Mouse (Mus musculus) kidney, embryonic 14.5 days (tissue): ENCODE data around the gene Mif4gd. TPM values are rescaled to one million over a fixed set of nuclear protein-coding genes. Genes with fewer than 3 reads are reported as not detected.

Experiments
- ATAC-seq: fragments of 200-750 bp; cut with Nextera tagmentation; 2 replicates; pipeline ENCODE4 v1.8.0; 2017; ENCODE audit warnings: moderate number of reproducible peaks, mild to moderate bottlenecking, moderate TSS enrichment, moderate library complexity; ENCODE audit not compliant: low FRiP score, low TSS enrichment
- H3K27ac ChIP-seq: fragments of 300-500 bp; sonication (generic); 2 replicates; pipeline ENCODE4 v1.5.1; 2014; ENCODE audit warnings: low read depth, mild to moderate bottlenecking, low read length, moderate library complexity, mixed read lengths
- H3K27me3 ChIP-seq: fragments of 300-500 bp; sonication (generic); 2 replicates; pipeline ENCODE4 v1.6.1; 2014; ENCODE audit warnings: mild to moderate bottlenecking, low read length; ENCODE audit not compliant: control insufficient read depth, insufficient read depth
- H3K36me3 ChIP-seq: fragments of 300-500 bp; sonication (generic); 2 replicates; pipeline ENCODE4 v1.6.1; 2014; ENCODE audit warnings: low read length, mixed read lengths; ENCODE audit not compliant: control insufficient read depth, insufficient read depth
- H3K4me1 ChIP-seq: fragments of 300-500 bp; sonication (generic); 2 replicates; pipeline ENCODE4 v1.6.1; 2014; ENCODE audit warnings: low read length, mixed read lengths; ENCODE audit not compliant: control insufficient read depth, insufficient read depth
- H3K4me2 ChIP-seq: fragments of 300-500 bp; sonication (generic); replicated peaks from 2 replicates; pipeline ENCODE4 v1.6.1; 2014; ENCODE audit warnings: low read depth, mild to moderate bottlenecking, low read length
- H3K4me3 ChIP-seq: fragments of 300-500 bp; sonication (generic); 2 replicates; pipeline ENCODE4 v1.5.1; 2014; ENCODE audit warnings: mild to moderate bottlenecking, low read length
- H3K9ac ChIP-seq: fragments of 300-500 bp; sonication (generic); 2 replicates; pipeline ENCODE4 v1.6.1; 2014; ENCODE audit warnings: low read depth, mild to moderate bottlenecking, low read length, moderate library complexity
- H3K9me3 ChIP-seq: fragments of 300-500 bp; sonication (generic); 2 replicates; pipeline ENCODE4 v1.6.1; 2016; ENCODE audit warnings: low read length; ENCODE audit not compliant: control insufficient read depth
- WGBS: fragments of 180-500 bp; shearing (Covaris S2); extraction: QIAGEN DNeasy Blood & Tissue Kit; methylation state at CpG from one replicate; pipeline ENCODE4 v1.1.7; 2014; 5-methylcytosine and 5-hydroxymethylcytosine counted together
- polyA plus RNA-seq: library from polyadenylated mRNA; unstranded; fragments of >200 nt; fragmentation: Nextera tagmentation; extraction: Ambion mirVana; gene quantifications from 2 replicates; pipeline ENCODE4 v1.2.1, GENCODE M21; 2014

Mif4gd gene
- polyA plus RNA-seq, 1 experiment from 2014 or later: 33.3 TPM

DNA sequence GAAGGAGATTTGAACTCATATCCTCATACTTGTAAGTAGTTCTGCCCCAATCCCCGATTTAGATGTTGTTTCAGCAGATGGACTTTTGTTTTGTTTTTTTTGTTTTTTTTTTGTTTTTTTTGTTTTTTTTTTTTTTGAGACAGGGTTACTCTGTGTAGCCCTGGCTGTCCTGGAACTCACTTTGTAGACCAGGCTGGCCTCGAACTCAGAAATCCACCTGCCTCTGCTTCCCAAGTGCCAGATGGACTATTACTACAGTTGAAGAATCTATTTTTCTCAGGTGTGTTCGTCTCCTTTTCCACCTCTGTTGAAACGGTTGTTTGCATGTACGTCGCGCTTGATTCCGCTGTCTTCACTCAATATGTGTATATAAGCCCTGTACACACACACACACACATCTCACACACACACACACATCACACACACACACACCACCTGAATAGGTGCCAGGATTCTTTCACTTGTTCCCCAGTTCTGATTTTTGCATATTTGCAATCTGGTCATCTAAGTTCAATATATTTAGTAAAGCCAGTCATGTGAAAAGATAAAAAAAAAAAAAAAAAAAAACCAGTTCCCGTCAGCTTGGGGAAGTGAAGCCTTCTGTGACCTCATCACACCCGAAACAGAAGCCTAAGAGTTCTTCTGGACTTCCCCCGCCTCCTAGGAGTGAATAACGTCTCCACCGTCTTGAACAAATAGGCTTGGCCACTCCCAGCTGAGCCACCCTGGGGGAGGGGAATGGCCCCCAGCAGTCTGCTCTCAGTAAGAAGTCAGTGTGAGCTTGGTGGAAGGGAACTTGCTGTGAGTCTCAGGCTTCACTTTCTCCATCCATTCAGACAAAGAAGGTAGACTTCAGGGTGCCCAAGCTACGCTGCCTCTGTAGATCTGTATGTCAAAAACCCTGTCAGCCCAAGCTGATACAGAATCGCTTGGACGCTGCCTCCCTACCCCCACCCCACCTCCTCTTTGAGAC lies 18.0 kb upstream of the Mif4gd start:
- Histone ChIP-seq H3K27me3 (no peaks in the 10 kb centered on the region), H3K4me2 (no peak overlapping the region), H3K9ac (no peak overlapping the region), H3K36me3 (no peaks in the 10 kb centered on the region), H3K9me3 (no peaks in the 10 kb centered on the region), H3K4me3 (no peak overlapping the region), H3K4me1 (peaks cover 2% of the 10 kb centered on the region; the same call in 1 of the 2 replicates), H3K27ac (no peak overlapping the region)
- ATAC-seq: no peak
- WGBS: 51% methylated on average over 16 of the region's 16 CpGs

DNA sequence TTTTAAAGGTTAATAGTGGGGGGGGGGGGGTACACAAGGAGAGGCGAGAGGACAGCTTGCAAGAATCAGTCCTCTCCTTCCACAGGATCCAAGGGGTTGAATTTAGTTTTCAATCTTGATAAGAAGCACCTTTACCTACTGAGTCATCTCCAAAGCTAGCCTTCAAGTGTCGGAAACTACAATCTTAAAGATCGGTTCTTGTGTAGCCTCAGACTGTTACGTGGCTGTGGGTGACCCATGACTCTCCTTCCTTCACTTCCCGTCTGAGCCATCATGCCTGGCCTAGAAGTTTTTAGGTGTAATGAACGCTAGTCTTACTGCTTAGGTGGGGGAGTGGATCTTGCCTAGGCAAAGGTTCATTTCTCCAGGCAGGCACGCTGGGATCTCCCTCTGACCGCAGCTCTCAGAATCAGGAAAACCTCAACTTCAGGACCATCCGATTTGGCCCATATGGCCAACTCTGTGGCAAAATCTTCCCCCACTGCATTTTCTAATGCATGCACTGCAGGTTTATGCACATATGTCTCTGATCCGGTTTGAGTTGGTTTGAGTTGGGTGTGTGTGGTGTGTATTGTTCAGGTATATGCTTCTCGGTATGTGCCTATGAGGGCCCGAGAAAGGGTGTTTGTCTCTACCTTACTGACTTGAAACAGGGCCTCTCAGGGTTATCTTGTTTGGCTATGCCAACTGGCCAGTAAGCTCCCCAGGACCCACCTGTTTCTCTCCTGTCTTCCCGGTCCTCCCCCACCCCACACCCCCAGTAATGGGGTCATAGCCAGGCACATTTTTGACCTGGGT lies 17.2 kb upstream of the Mif4gd start:
- H3K9ac ChIP-seq: no peak overlapping the region
- H3K4me3 ChIP-seq: no peak overlapping the region
- H3K4me2 ChIP-seq: no peak overlapping the region
- H3K36me3 ChIP-seq: no peaks in the 10 kb centered on the region
- ATAC-seq: no peak
- H3K27ac ChIP-seq: no peak overlapping the region
- no peaks in the 10 kb centered on the region for H3K9me3 ChIP-seq
- no peaks in the 10 kb centered on the region for H3K27me3 ChIP-seq
- WGBS: 85% methylated on average over 13 of the region's 13 CpGs
- H3K4me1 ChIP-seq: peaks cover 8% of the 10 kb centered on the region

DNA sequence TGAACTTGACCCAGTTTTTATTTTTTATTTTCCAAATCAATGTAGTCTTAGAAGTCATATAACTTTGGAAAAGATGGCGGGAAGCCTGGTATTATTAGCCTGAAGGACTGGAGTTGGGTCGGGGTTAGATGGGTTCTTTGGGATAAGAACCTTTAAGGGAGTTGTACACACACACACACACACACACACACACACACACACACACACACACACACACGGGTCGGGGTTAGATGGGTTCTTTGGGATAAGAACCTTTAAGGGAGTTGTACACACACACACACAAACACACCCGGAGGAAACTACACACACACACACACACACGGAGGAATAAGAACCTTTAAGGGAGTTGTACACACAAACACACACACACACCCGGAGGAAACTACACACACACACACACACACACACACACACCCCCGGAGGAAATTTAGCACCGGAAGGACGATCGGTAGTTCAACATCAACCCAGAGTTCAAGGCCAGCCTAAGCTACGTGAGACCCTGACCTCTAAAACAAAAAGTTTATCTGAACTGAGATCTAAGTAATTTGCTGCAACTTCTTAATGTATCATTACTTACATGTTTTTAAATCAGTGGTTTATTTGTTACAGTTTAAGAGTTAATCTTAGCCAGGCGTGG lies 15.8 kb upstream of the Mif4gd start:
- H3K27me3 ChIP-seq: no peaks in the 10 kb centered on the region
- peak overlapping the region; percentile 45; the same call in 1 of the 2 replicates for H3K9ac ChIP-seq
- no peaks in the 10 kb centered on the region for H3K9me3 ChIP-seq
- no peak overlapping the region for H3K27ac ChIP-seq
- ATAC-seq: peak; percentile 8
- peak overlapping the region; percentile 83 for H3K4me3 ChIP-seq
- 0 out of 2 replicates have a peak, but pooled peaks cover 3% of the 10 kb centered on the region for H3K36me3 ChIP-seq
- WGBS: 53% methylated on average over 13 of the region's 13 CpGs
- H3K4me2 ChIP-seq: peak overlapping the region; percentile 34
- H3K4me1 ChIP-seq: peaks cover 8% of the 10 kb centered on the region

DNA sequence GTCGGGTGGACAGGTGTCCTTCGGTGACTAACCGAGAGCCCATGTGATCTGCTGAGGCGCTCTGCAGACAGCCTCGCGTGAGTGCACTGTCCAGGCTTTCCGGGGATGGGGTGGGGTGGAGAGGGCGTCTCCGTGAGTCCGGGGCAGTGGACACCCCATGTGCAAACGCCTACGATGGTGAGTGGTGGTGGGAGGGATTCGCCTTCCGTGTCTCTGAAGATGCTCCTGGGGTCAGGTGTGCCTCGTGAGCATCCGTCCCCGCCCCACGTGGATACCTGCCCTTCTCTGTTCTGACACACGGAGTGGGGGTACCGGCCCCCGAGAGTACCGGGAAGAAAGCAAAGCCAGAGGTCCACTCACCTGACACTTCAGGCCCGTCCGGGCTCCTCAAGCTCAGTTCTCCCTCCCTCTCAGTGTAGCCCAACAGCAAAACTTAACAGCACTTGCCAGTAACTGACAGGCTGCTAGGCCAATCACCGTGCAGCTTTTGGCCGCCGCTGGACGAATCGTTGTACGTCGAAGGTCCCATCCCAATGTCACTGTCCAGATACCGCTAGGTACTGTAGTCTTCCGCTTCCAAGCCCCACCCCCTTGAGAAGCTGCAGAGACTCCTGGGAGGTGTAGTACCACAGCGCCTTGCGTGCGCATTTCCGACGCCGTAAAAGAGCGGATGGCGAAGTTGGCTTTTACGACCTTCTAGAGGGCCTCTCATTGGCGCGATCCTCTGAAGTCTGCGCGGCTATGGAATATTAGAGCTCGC lies 15.1 kb upstream of the Mif4gd start, which contains the start of gene Slc25a19:
Gene Slc25a19 (minus strand): TSS at position 591 of the 760 bp plus-strand sequence.
- ATAC-seq: peak; percentile 98
- whole genome bisulfite sequencing: under 1% methylated on average over 47 of the region's 47 CpGs
- peak within 1 kb of the TSS; percentile 93 for H3K4me2 ChIP-seq
- H3K27me3 ChIP-seq: no peaks in the 10 kb centered on the region
- peaks cover 8% of the 10 kb centered on the region for H3K4me1 ChIP-seq
- H3K27ac ChIP-seq: no peak within 1 kb of the TSS
- peak within 1 kb of the TSS; percentile 83 for H3K4me3 ChIP-seq
- H3K36me3 ChIP-seq: peaks cover 8% of the 10 kb centered on the region; the same call in 1 of the 2 replicates
- H3K9ac ChIP-seq: peak within 1 kb of the TSS; percentile 74
- H3K9me3 ChIP-seq: no peaks in the 10 kb centered on the region

DNA sequence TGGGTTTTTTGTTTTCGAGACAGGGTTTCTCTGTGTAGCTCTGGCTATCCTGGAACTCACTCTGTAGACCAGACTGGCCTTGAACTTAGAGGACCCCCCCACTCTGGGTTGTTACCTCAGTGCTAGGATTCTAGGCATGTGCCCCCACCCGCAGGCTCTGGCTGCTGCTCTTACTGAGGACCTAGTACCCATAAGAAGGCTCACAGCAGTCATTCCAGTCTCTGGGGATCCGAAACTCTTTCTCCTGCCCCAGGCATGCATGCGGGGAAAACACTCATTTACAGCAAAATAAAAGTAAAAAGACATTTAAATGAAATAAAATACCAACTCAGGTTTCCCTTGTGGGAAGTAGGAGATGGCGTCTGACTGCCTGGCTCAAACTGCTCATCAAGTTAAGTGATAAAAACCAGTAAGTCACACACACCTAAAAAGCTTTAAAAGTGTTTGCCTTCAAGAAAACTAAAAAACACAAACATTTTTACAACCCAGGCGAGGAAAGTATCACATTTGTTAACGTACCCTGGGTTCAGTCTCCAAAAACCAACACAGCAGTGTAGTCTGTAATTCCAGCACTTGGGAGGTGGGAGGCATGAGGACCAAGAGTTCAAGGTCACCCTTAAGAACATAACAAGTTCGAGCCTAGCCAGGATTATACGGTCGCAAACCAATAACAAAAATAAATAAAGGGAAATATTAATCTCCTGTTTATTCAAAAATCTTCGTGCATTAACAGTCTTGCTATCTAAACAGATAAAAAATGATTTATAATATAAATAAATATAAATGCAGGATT lies 14.3 kb upstream of the Mif4gd start:
- H3K9me3 ChIP-seq: no peaks in the 10 kb centered on the region
- H3K36me3 ChIP-seq: peaks cover 17% of the 10 kb centered on the region
- no peaks in the 10 kb centered on the region for H3K27me3 ChIP-seq
- peak overlapping the region; percentile 74 for H3K9ac ChIP-seq
- no peak for ATAC-seq
- 43% methylated on average over 11 of the region's 11 CpGs for WGBS
- peak overlapping the region; percentile 83 for H3K4me3 ChIP-seq
- H3K4me2 ChIP-seq: peak overlapping the region; percentile 93
- peaks cover 8% of the 10 kb centered on the region for H3K4me1 ChIP-seq
- H3K27ac ChIP-seq: no peak overlapping the region

DNA sequence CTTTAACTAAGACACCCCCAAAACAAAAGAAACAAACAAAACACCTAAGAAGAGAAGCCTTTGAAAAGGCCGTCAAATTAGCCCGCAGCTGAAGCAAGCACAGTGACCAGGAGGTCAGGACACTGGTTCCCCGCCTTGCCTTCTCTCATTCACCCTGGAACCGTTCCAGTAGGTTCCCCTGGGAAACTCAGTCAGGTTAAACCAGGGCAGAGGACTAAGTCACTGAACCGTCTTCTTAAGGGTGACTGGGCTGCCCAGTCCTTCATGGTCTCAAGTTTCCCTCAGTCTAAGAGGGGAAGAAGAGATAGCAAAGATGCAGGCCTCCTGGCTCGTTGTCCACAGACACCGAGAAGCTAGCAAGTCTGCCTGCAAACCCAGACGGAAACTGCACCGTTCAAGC lies 13.1 kb upstream of the Mif4gd start:
- no peak overlapping the region; the same call in 1 of the 2 replicates for H3K9ac ChIP-seq

DNA sequence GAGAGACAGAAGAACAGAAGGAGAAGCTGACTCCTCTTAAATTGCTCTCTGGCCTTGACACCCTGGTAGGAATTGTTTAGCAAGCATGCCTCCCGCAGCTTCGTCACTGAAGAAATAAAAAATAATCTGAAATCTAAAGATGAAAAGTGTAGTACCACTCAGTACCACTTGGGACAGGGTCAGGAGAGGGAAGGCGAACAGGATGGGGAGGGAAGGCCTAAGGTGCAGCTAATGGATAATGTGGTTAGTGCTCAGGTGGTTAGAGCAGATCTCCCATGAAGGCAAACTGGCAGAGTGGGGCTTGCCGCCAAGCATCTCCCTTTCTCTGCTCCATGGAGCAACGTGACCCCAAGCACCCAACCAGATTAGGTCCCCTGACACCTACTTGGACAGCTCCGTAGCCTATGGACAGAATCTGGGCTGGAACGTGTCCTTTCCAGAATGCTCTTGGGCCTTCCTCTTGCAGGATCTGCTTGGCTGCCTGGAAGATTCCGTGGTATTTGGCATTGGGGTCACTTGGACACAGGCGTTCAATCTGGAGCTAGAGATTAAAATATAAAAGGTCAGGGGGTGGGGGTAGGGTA lies 10.8 kb upstream of the Mif4gd start:
- Histone ChIP-seq H3K4me1 (peaks cover 8% of the 10 kb centered on the region), H3K9me3 (no peaks in the 10 kb centered on the region), H3K27ac (no peak overlapping the region), H3K27me3 (no peaks in the 10 kb centered on the region), H3K4me3 (no peak overlapping the region), H3K36me3 (peaks cover 35% of the 10 kb centered on the region), H3K9ac (no peak overlapping the region), H3K4me2 (no peak overlapping the region)
- WGBS: 77% methylated on average over 9 of the region's 9 CpGs
- ATAC-seq: no peak

More for the DNA sequence above, 13.1 kb upstream of the Mif4gd start:
- 44% methylated on average over 9 of the region's 9 CpGs for WGBS
- no peak for ATAC-seq
- 0 out of 2 replicates have a peak overlapping the region, but pooled peaks have one; percentile 8 for H3K4me2 ChIP-seq
- H3K36me3 ChIP-seq: peaks cover 25% of the 10 kb centered on the region
- H3K27me3 ChIP-seq: no peaks in the 10 kb centered on the region
- H3K9me3 ChIP-seq: no peaks in the 10 kb centered on the region
- peak overlapping the region; percentile 42; the same call in 1 of the 2 replicates for H3K27ac ChIP-seq
- H3K4me3 ChIP-seq: no peak overlapping the region
- peaks cover 8% of the 10 kb centered on the region for H3K4me1 ChIP-seq
